Mouse (Mus musculus): ENCODE data around the gene Aoah.

DNA sequence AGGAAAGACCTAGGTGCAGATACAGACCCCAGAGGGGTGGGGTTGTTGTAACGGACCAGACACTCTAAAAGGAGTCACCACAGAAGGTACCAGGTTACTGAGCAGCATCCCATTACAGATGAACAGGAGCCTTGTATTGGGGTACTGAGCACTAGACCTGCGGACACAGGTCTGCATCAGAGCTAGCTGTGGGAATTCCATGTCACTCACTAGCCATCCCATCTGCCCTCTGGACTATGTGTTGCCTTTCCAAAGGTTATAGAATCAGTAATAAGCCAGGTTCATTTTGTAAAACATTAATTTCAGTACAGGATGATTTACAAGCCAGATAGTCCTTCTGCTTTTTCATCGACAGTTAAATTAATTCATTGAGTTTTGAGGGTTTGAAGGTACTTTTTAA lies 2.7 kb downstream of the Aoah start:
- TF ChIP-seq CTCF (IDR thresholded peaks at IDR 0.05; ENCODE audit: borderline replicate concordance, extremely low read depth, insufficient read depth, insufficient read length) (no peak), POLR2A (IDR thresholded peaks at IDR 0.05; ENCODE audit: borderline replicate concordance, extremely low read depth, insufficient read depth, insufficient read length, poor library complexity, severe bottlenecking) (no peak)
